Mouse (Mus musculus) spleen, postnatal 4 days (tissue): ENCODE results near the gene Hip1r.
A peak's percentile ranks its signal among the peaks of the same experiment; 100 is the strongest.

Experiments used
- DNase-seq, 2 experiments: peaks; one replicate each; pipeline ENCODE4 v3.0.0; 2022; ENCODE audit warnings: low spot score in 2 of 2

The Hip1r gene

GRCm38 (mm10) chr5:123996695-123997094 lies 23.3 kb downstream of the Hip1r start:
- DNase-seq: no peak

GRCm38 (mm10) chr5:123997211-123997751 lies 23.9 kb downstream of the Hip1r start:
- no peak for DNase-seq

- no peak for DNase-seq
Measured at GRCm38 (mm10) chr5:123997811-123998210, 24.4 kb downstream of the Hip1r start.

GRCm38 (mm10) chr5:123998370-123998769 lies 24.9 kb downstream of the Hip1r start:
- DNase-seq: no peak

GRCm38 (mm10) chr5:124000824-124001223 lies 27.4 kb downstream of the Hip1r start:
- peak; percentile 86 to 96 for DNase-seq

GRCm38 (mm10) chr5:124001274-124001673 lies 27.8 kb downstream of the Hip1r start:
- no peak for DNase-seq

GRCm38 (mm10) chr5:124002876-124003275 lies 29.4 kb downstream of the Hip1r start:
- no peak for DNase-seq

GRCm38 (mm10) chr5:124003375-124003774 lies 29.9 kb downstream of the Hip1r start:
- no peak for DNase-seq

GRCm38 (mm10) chr5:124004356-124005150 lies 31.1 kb downstream of the Hip1r start:
- no peak for DNase-seq

GRCm38 (mm10) chr5:124005151-124005500 lies 31.7 kb downstream of the Hip1r start:
- DNase-seq: no peak

- DNase-seq: no peak
Measured at GRCm38 (mm10) chr5:124005591-124005990, 32.2 kb downstream of the Hip1r start.

- no peak for DNase-seq
Measured at GRCm38 (mm10) chr5:124006082-124006873, 32.9 kb downstream of the Hip1r start.

GRCm38 (mm10) chr5:124006891-124007491 lies 33.6 kb downstream of the Hip1r start:
- DNase-seq: no peak

- DNase-seq: no peak
Measured at GRCm38 (mm10) chr5:124010077-124010476, 36.6 kb downstream of the Hip1r start.

GRCm38 (mm10) chr5:124010910-124011655 lies 37.7 kb downstream of the Hip1r start:
- DNase-seq: no peak

GRCm38 (mm10) chr5:124011927-124012326 lies 38.5 kb downstream of the Hip1r start:
- DNase-seq: no peak

- DNase-seq: no peak
Measured at GRCm38 (mm10) chr5:124012885-124013284, 39.5 kb downstream of the Hip1r start.

- DNase-seq: no peak
Measured at GRCm38 (mm10) chr5:124013747-124014146, 40.3 kb downstream of the Hip1r start.

GRCm38 (mm10) chr5:124014180-124014579 lies 40.8 kb downstream of the Hip1r start:
- no peak for DNase-seq

GRCm38 (mm10) chr5:124014791-124015251 lies 41.4 kb downstream of the Hip1r start:
- no peak for DNase-seq

GRCm38 (mm10) chr5:124015727-124016126 lies 42.3 kb downstream of the Hip1r start:
- no peak for DNase-seq
